Mouse (Mus musculus): ENCODE measurements around the gene Gm49601. TPM values are rescaled to one million over a fixed set of nuclear protein-coding genes. Genes with fewer than 3 reads are reported as not detected.

Gene Gm49601
- not detected for polyA plus RNA-seq (2014; fragmentation: Illumina TruSeq; extraction: RNeasy Lipid Tissue Mini Kit (QIAGEN cat#74804); ENCODE audit: low read depth, low replicate concordance)

DNA sequence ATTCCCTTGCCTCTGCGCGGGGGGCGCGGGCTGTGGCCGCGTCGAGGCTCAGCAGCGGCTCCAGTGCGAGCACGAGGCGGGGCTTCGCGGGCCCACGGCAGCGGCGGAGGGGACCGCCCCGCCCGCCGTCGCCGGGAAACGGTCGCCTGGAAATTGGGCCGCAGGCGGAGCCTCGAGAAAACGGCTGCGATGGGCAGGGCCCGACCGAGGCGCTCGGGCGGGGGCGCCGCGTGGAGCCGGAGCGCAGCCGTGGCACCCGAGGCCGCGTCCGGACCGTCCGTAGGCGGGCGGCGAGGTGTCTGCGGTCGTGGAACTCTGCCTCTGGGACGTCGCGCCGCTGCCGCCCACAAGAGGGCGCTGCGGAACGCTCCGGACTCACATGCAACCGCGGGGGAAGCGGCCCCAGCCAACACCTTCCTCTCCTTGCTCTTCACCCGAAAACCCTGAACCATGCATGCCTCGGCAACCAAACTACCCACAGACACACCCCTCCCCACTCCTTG, at the start of gene Gm49601:
Gene Gm49601 (minus strand): TSS at position 52 of the 503 bp plus-strand sequence.

DNA sequence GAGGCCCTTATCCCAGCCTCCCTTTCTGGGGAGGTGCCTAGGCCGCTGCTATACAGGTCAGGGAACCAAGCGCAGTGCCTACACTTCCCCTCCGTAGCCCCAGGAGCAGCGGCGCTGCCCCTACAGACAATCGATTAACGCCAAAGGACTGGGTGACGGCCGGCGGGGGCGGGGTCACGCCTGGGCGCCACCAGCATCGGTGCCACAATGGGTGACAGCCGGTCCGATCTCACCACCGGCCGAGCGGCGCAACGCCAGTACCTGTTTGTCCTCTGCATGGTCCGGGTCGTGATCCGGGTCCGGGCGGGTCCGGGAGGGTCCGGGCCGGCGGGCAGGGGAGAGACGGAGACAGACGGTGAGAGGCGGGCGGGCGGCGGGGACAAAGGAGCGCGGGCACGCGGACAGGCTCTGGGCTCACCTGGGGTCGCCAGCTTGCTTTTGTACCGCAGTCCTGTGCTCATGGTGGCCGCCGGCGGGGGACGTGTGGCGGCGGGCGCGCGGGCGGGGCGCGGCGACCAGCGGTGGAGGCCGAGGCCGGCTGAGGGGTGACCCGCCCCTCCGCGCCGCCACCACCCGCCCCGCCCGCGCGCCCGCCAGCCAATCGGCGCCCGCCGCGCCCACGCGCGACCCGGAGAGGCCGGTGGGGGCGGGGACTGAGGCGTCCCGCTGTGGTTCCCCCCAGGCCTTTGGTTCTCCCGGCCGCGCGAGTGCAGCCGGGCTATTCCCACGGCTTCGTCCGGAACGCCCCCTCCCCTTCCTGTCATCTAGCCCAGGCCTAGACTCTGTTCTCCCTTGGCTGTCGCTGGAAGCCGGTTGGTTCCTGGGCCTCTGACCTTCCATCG, 3.4 kb upstream of the Gm49601 start, which contains the start of gene Sept5:
Gene Sept5 (minus strand): TSS at position 565 of the 842 bp plus-strand sequence.

DNA sequence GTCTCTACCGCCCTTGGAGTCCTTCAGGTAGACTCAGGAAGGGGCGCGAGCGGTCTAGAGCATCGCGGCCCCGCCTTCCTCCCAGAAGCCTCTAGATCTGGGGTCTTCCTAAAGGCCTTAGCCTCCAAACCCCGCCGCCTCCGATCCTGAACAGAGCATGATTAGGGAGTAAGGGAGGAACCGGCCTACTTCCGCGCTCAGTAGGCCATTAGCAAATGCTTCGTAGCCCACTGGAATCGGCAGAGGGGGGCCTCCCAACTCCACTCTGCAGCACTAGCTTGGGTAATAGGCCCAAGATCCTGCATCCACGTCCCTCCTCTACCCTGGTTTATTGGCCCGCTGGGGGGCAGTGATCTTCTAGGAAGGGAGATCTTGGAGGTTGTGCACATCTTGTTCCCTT, 4.2 kb downstream of the Gm49601 start, which contains the start of gene Gp1bb:
Gene Gp1bb (minus strand): TSS at position 385 of the 400 bp plus-strand sequence.

DNA sequence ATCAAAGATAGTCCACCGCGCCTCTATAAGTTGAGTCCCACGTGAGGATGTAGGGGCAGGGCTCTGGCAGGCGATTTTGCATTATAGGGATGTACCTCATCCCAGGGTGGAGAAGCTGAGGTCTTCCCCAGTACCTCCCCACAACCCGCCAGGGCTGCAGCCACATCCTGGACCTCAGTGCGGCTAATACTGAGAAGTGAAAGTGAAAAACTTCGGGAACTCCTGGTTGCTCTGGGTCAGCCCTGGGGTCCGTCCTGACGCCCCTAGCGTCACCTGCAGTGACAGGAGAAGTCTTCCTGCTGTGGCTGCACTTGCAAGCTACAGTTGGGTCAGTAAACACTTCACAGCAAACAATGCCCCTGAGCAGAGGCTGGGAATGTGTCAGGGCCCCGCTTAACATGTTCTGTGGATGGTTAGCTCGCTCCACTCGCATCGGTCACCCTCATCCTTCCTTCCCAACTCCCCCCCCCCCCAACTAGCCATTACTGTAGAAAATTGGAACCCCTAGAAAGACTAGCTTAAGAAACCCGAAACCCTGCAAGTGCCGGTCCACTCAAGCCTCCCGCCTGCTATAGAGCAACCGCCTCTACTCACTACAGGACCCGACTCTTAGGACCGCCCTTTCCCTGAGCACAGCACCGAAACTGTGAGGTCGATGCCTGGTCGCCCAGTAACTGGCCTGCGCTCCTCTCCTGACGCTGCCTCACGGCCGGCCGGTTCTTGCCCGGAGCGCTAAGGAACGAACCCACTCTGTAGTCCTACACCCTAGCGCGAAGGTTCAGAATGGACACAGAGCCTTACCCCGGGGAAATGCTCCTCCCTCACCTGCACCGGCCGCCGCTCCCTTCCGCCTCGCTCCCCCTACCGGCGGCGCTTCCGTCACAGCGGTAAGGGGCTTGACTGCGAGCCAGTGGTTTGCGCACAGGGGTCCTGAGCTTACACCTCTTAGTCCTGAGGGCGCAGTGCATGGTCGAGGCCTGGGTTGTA, 36.1 kb downstream of the Gm49601 start, which contains the start of gene Tbx1:
Gene Tbx1 (minus strand): TSS at position 868 of the 987 bp plus-strand sequence.

Other genes starting within 250 kb of the Gm49601 start
- 7.4 TPM for gene Txnrd2, start 200.0 kb downstream of the Gm49601 start, polyA plus RNA-seq (2014; fragmentation: Illumina TruSeq; extraction: RNeasy Lipid Tissue Mini Kit (QIAGEN cat#74804); ENCODE audit: low read depth, low replicate concordance)
- 23.1 TPM for gene Comt, start 199.6 kb downstream of the Gm49601 start, polyA plus RNA-seq (2014; fragmentation: Illumina TruSeq; extraction: RNeasy Lipid Tissue Mini Kit (QIAGEN cat#74804); ENCODE audit: low read depth, low replicate concordance)
- gene Gnb1l, start 127.7 kb downstream of the Gm49601 start, polyA plus RNA-seq (2014; fragmentation: Illumina TruSeq; extraction: RNeasy Lipid Tissue Mini Kit (QIAGEN cat#74804); ENCODE audit: low read depth, low replicate concordance), result 0.41 TPM
- not detected for gene Rtl10, start 127.5 kb downstream of the Gm49601 start, polyA plus RNA-seq (2014; fragmentation: Illumina TruSeq; extraction: RNeasy Lipid Tissue Mini Kit (QIAGEN cat#74804); ENCODE audit: low read depth, low replicate concordance)
- gene Tbx1, start 35.8 kb downstream of the Gm49601 start, polyA plus RNA-seq (2014; fragmentation: Illumina TruSeq; extraction: RNeasy Lipid Tissue Mini Kit (QIAGEN cat#74804); ENCODE audit: low read depth, low replicate concordance), result not detected
- not detected for gene Gp1bb, start 4.0 kb downstream of the Gm49601 start, polyA plus RNA-seq (2014; fragmentation: Illumina TruSeq; extraction: RNeasy Lipid Tissue Mini Kit (QIAGEN cat#74804); ENCODE audit: low read depth, low replicate concordance)
- gene Sept5, start 3.5 kb upstream of the Gm49601 start, polyA plus RNA-seq (2014; fragmentation: Illumina TruSeq; extraction: RNeasy Lipid Tissue Mini Kit (QIAGEN cat#74804); ENCODE audit: low read depth, low replicate concordance), result 0.99 TPM
- 0.41 TPM for gene Cldn5, start 150.4 kb upstream of the Gm49601 start, polyA plus RNA-seq (2014; fragmentation: Illumina TruSeq; extraction: RNeasy Lipid Tissue Mini Kit (QIAGEN cat#74804); ENCODE audit: low read depth, low replicate concordance)
- gene Ufd1, start 185.4 kb upstream of the Gm49601 start, polyA plus RNA-seq (2014; fragmentation: Illumina TruSeq; extraction: RNeasy Lipid Tissue Mini Kit (QIAGEN cat#74804); ENCODE audit: low read depth, low replicate concordance), result 116 TPM
- gene Cdc45, start 185.6 kb upstream of the Gm49601 start, polyA plus RNA-seq (2014; fragmentation: Illumina TruSeq; extraction: RNeasy Lipid Tissue Mini Kit (QIAGEN cat#74804); ENCODE audit: low read depth, low replicate concordance), result 4.4 TPM
- gene 2510002D24Rik, start 210.2 kb upstream of the Gm49601 start, polyA plus RNA-seq (2014; fragmentation: Illumina TruSeq; extraction: RNeasy Lipid Tissue Mini Kit (QIAGEN cat#74804); ENCODE audit: low read depth, low replicate concordance), result 5.2 TPM
- gene Gm28539, start 210.2 kb upstream of the Gm49601 start, polyA plus RNA-seq (2014; fragmentation: Illumina TruSeq; extraction: RNeasy Lipid Tissue Mini Kit (QIAGEN cat#74804); ENCODE audit: low read depth, low replicate concordance), result not detected